Mouse (Mus musculus) forebrain, embryonic 16.5 days (tissue): ENCODE results near the gene Tmc4. TPM values are rescaled to one million over a fixed set of nuclear protein-coding genes. Genes with fewer than 3 reads are reported as not detected.
A peak's percentile ranks its signal among the peaks of the same experiment; 100 is the strongest.
"Not testable (repeated sequence)": the region's sequence is repeated elsewhere in the genome, so short reads cannot be mapped to it uniquely, and the experiment has no call there.

Experiments used
- ATAC-seq: fragments of 200-750 bp; cut with Nextera tagmentation; 2 replicates; pipeline ENCODE4 v1.8.0; 2017; ENCODE audit warnings: mild to moderate bottlenecking, moderate library complexity
- H3K27ac ChIP-seq: fragments of 300-500 bp; sonication (generic); 2 replicates; pipeline ENCODE4 v1.5.1; 2014; ENCODE audit warnings: low read length, control low read depth
- H3K27me3 ChIP-seq: fragments of 300-500 bp; sonication (generic); replicated peaks from 2 replicates; pipeline ENCODE4 v1.6.1; 2014; ENCODE audit warnings: low read length; ENCODE audit not compliant: control insufficient read depth, insufficient read depth
- H3K36me3 ChIP-seq: fragments of 300-500 bp; sonication (generic); 2 replicates; pipeline ENCODE4 v1.6.1; 2014; ENCODE audit not compliant: control insufficient read depth, insufficient read depth
- H3K4me1 ChIP-seq: fragments of 300-500 bp; sonication (generic); replicated peaks from 2 replicates; pipeline ENCODE4 v1.6.1; 2014; ENCODE audit warnings: low read length; ENCODE audit not compliant: control insufficient read depth, insufficient read depth
- H3K4me2 ChIP-seq: fragments of 300-500 bp; sonication (generic); 2 replicates; pipeline ENCODE4 v1.6.1; 2014; ENCODE audit warnings: mild to moderate bottlenecking, low read length, control low read depth
- H3K4me3 ChIP-seq: fragments of 300-500 bp; sonication (generic); replicated peaks from 2 replicates; pipeline ENCODE4 v1.5.1; 2014; ENCODE audit warnings: mild to moderate bottlenecking, low read length, control low read depth
- H3K9ac ChIP-seq: fragments of 300-500 bp; sonication (generic); replicated peaks from 2 replicates; pipeline ENCODE4 v1.6.1; 2014; ENCODE audit warnings: low read depth, low read length, control low read depth
- H3K9me3 ChIP-seq: fragments of 300-500 bp; sonication (generic); 2 replicates; pipeline ENCODE4 v1.6.1; 2016; ENCODE audit warnings: low read length; ENCODE audit not compliant: control insufficient read depth
- WGBS: fragments of 180-500 bp; shearing (Covaris S2); extraction: QIAGEN DNeasy Blood & Tissue Kit; methylation state at CpG from one replicate; pipeline ENCODE4 v1.1.7; 2014; 5-methylcytosine and 5-hydroxymethylcytosine counted together
- polyA plus RNA-seq: library from polyadenylated mRNA; unstranded; fragments of >200 nt; fragmentation: Nextera tagmentation; extraction: Ambion mirVana; gene quantifications from 2 replicates; pipeline ENCODE4 v1.2.1, GENCODE M21; 2015

Tmc4 gene
- polyA plus RNA-seq, 1 experiment from 2014 or later: 3.3 TPM

DNA sequence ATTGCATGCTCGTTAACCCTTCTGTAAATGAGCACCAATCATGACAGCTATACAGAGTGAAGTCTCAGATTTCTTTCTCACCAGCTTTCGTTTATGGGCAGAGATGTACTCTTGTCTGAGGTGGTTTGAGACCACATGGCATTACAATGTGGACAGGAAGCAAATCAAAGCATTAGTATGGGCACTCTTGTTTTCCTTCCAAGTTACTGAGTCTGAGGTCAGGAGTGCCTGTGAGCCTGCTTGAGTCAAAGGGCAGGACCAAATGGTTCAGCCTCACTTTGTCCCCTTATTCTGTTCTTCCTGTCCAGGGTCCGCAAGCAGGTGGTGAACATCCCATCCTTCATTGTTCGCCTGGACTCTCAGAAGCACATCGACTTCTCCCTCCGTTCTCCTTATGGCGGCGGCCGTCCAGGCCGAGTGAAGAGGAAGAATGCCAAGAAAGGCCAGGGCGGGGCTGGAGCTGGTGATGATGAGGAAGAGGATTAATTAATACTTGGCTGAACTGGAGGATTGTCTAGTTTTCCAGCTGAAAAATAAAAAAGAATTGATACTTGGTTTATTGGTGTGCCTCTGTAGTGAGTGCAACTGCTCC is 29.1 kb upstream of the Tmc4 start:
- Histone ChIP-seq H3K9ac (no peak overlapping the region), H3K4me1 (peaks cover 19% of the 10 kb centered on the region), H3K4me3 (peak overlapping the region; percentile 58), H3K4me2 (peak overlapping the region; percentile 60), H3K36me3 (peaks cover 6% of the 10 kb centered on the region; the same call in 1 of the 2 replicates), H3K27me3 (no peaks in the 10 kb centered on the region), H3K9me3 (no peaks in the 10 kb centered on the region), H3K27ac (no peak overlapping the region)
- 43% methylated on average over 11 of the region's 11 CpGs for WGBS
- no peak for ATAC-seq

DNA sequence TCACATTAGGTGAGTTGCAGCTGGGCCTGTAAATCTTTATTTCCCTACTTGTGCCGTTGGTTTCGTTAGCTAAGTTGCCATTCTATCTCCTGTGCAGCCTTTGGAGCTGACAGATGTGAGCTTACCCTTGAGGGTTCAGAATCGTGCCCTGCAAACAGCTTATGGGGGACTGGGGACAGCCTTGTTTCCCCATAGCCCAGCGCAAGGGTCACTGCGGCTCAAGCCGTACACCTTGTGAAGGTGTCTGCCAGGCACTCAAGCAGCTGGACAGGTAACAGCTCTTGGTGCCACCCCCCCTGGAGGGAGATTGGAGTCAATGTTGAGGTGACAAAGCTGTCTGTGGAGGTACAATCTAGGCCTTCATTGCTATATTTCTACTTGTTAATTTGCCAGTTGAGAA is 28.6 kb upstream of the Tmc4 start:
- H3K4me3 ChIP-seq: peak overlapping the region; percentile 58
- peak overlapping the region; percentile 14; the same call in 1 of the 2 replicates for H3K9ac ChIP-seq
- H3K27ac ChIP-seq: no peak overlapping the region
- no peaks in the 10 kb centered on the region for H3K27me3 ChIP-seq
- H3K36me3 ChIP-seq: peaks cover 6% of the 10 kb centered on the region
- no peak for ATAC-seq
- no peaks in the 10 kb centered on the region for H3K9me3 ChIP-seq
- WGBS: 29% methylated on average over 6 of the region's 6 CpGs
- peaks cover 19% of the 10 kb centered on the region for H3K4me1 ChIP-seq
- peak overlapping the region; percentile 60 for H3K4me2 ChIP-seq

DNA sequence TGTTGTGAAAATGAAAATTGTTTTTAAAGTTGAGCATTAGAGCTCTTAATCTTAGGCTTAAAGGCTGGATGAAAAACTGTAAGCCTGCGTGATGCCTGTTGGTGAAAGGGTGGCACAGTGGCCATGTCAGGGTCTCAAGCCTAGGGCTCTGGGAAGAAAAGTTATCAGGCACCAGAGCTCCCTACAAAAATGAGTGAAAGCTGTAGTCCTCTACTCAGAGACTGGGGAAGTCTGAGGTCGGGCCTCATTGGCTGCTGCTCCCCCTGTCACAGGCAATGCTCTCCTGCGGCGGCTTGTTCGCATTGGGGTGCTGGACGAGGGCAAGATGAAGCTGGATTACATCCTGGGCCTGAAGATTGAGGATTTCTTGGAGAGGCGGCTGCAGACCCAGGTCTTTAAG is 28.1 kb upstream of the Tmc4 start:
- Histone ChIP-seq H3K9ac (peak overlapping the region; percentile 73), H3K4me1 (peaks cover 19% of the 10 kb centered on the region), H3K4me3 (peak overlapping the region; percentile 58), H3K4me2 (peak overlapping the region; percentile 60)
- H3K27me3 ChIP-seq, H3K27ac ChIP-seq, ATAC-seq, H3K9me3 ChIP-seq, H3K36me3 ChIP-seq: not testable (repeated sequence)
- WGBS: 9% methylated on average over 6 of the region's 7 CpGs

DNA sequence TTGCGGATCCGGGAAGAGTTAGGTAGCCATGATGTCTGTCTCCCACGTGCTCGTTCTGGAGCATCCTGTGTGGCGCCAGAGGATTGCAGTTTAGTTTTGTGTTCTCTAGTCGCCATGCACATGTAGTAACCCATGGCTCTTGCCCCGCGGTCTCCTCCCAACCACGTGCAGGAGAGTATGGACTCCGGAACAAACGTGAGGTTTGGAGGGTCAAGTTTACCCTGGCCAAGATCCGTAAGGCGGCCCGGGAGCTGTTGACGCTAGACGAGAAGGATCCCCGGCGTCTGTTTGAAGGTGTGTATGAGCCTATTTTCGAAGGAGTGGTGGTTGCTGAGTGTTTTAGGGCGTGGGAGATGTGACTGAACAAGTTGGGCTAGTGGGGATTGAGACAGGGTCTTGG is 27.1 kb upstream of the Tmc4 start:
- H3K9ac ChIP-seq: peak overlapping the region; percentile 73
- WGBS: under 1% methylated on average over 20 of the region's 20 CpGs
- H3K27ac ChIP-seq: peak overlapping the region; percentile 96
- peaks cover 9% of the 10 kb centered on the region for H3K36me3 ChIP-seq
- peak overlapping the region; percentile 58 for H3K4me3 ChIP-seq
- no peaks in the 10 kb centered on the region for H3K27me3 ChIP-seq
- H3K4me1 ChIP-seq: peaks cover 19% of the 10 kb centered on the region
- peak; percentile 47 for ATAC-seq
- peak overlapping the region; percentile 60 for H3K4me2 ChIP-seq
- H3K9me3 ChIP-seq: no peaks in the 10 kb centered on the region

DNA sequence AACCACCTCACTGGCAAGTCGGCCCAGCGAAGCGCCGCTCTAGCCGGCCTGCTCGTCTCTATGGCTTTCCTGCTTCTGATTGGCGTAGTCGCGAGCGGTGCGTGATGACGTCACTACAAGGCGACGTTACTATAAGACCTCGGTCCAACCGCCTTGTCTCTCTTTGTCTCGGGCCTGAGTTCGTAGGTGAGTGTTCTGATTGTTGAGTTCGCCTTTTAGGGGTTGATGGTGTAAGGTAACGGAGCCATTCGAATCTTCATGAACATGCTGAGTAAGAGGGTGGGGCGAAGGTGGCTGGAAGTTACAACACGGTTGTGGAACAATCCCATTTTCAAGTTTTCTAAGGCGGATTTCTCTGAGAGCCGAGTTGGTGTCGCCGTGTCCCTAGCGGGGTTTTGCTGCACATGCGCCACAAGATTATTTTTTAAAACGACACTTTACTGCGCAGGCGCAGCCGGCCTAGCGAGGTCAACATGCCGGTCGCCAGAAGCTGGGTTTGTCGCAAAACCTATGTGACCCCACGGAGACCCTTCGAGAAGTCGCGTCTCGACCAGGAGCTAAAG is 26.6 kb upstream of the Tmc4 start, which contains the start of gene Rps9:
Rps9 (plus strand) TSS at position 115 of the 563 bp plus-strand sequence.
- ATAC-seq: peak; percentile 95

DNA sequence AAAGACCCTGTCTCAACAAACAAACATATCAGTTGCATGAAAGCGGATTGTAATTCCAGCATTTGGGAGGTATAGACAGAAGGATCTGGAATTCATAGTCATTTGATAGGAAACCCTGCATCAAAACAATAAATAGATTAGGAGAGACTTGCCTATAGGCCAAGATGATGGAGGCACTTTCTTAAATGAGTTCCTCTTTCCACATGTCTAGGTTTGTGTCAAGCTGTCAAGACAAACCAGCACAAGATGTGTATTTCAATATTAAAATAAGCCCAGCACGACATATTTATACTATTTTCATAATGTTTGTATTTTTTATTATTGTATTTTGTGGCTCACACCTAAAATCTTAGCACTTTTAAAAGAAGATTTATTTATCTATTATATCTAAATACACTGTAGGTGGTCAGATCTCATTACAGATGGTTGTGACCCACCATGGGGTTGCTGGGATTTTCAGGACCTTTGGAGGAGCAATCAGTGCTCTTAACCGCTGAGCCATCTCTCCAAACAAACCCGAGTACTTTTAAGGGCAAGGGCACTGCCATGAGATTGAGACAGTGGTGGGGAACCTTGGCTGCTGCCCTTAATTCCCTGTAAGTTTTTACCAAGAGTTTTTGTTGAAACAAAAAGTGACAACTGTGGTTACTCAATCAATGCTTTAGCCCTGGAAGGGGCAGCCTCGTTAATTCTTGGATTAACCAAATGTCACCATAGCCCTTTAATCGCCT is 26.0 kb upstream of the Tmc4 start:
- peak; percentile 45 for ATAC-seq
- Histone ChIP-seq H3K27ac (peak overlapping the region; percentile 96), H3K4me2 (peak overlapping the region; percentile 60), H3K9me3 (no peaks in the 10 kb centered on the region), H3K4me3 (peak overlapping the region; percentile 58), H3K9ac (peak overlapping the region; percentile 73), H3K27me3 (no peaks in the 10 kb centered on the region), H3K36me3 (peaks cover 11% of the 10 kb centered on the region), H3K4me1 (peaks cover 19% of the 10 kb centered on the region)
- 21% methylated on average over 6 of the region's 6 CpGs for WGBS

More for the DNA sequence above, 26.6 kb upstream of the Tmc4 start, which contains the start of gene Rps9:
- H3K4me3 ChIP-seq: peak within 1 kb of the TSS; percentile 58
- 1% methylated on average over 42 of the region's 42 CpGs for WGBS
- H3K9me3 ChIP-seq: no peaks in the 10 kb centered on the region
- peak within 1 kb of the TSS; percentile 73 for H3K9ac ChIP-seq
- peak within 1 kb of the TSS; percentile 60 for H3K4me2 ChIP-seq
- H3K4me1 ChIP-seq: peaks cover 19% of the 10 kb centered on the region
- H3K27me3 ChIP-seq: no peaks in the 10 kb centered on the region
- H3K36me3 ChIP-seq: peaks cover 11% of the 10 kb centered on the region
- peak within 1 kb of the TSS; percentile 96 for H3K27ac ChIP-seq

DNA sequence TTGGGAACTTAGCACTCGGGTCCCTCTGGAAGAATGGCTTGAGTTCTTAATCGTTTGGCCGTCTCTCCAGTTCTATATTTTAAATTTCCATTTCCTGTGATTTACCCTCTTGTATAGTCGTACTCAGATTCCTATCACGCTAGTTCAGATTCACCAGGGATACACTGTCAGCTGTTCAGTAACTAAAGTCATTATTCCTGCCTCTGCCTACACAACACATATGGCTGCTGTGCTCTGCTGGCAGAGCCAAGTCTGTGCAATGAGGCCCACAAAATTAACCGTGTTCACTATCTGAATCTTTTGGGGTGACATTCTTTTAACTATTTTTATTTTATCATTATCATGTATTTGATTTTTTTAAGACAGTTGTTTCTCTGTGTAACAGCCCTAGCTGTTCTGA is 21.1 kb upstream of the Tmc4 start:
- no peak overlapping the region for H3K4me2 ChIP-seq
- H3K27ac ChIP-seq: no peak overlapping the region
- peaks cover 10% of the 10 kb centered on the region for H3K4me1 ChIP-seq
- no peaks in the 10 kb centered on the region for H3K27me3 ChIP-seq
- H3K4me3 ChIP-seq: no peak overlapping the region
- WGBS: 97% methylated on average over 6 of the region's 6 CpGs
- H3K9me3 ChIP-seq: no peaks in the 10 kb centered on the region
- ATAC-seq: no peak
- H3K36me3 ChIP-seq: peaks cover 9% of the 10 kb centered on the region
- H3K9ac ChIP-seq: no peak overlapping the region

DNA sequence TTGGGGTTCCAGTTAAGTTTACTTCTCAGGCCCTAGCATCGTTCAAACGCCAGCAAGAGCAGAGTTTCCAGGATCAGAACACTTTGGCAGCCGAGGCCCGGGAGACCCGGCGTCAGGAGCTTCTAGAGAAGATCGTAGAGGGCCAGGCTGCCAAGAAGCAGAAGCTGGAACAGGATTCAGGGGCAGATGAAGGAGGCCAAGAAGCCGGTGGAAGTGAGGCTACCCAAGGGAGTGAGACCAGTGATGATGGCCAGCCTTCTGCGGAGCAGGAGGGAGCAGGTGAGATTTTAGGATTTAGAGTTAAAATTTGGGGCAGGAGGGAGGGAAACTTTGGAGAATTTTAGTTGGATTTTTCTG is 17.6 kb upstream of the Tmc4 start:
- peak overlapping the region; percentile 77 for H3K4me3 ChIP-seq
- WGBS: 2% methylated on average over 9 of the region's 9 CpGs
- not testable (repeated sequence) for H3K9me3 ChIP-seq, H3K36me3 ChIP-seq, H3K27me3 ChIP-seq, ATAC-seq
- H3K4me1 ChIP-seq: peaks cover 19% of the 10 kb centered on the region
- H3K9ac ChIP-seq: peak overlapping the region; percentile 72
- H3K4me2 ChIP-seq: peak overlapping the region; percentile 71
- peak overlapping the region; percentile 43; the same call in 1 of the 2 replicates for H3K27ac ChIP-seq
